Mouse (Mus musculus): Measurements from ENCODE around the gene Ccer2. TPM values are rescaled to one million over a fixed set of nuclear protein-coding genes. Genes with fewer than 3 reads are reported as not detected.

Gene Ccer2
- total RNA-seq, 1 experiment: not detected

GRCm38 (mm10) chr7:28727649-28728340 lies 28.2 kb upstream of the Ccer2 start:
- in situ Hi-C loops (cut with MboI; ENCODE audit: low sequenced_read_pairs in 2 of 2, unreplicated experiment in 2 of 2): loop anchor here in 1 of 2 experiments (10.0 kb wide), 1 partner anchor 123 kb away; no protein-coding TSS in a partner anchor

GRCm38 (mm10) chr7:28732341-28733142 lies 23.4 kb upstream of the Ccer2 start:
- Histone ChIP-seq H3K9ac (ENCODE audit: insufficient read depth, low read depth, low read length, poor library complexity, severe bottlenecking) (peak overlapping the region; percentile 69), H3K4me1 (ENCODE audit: control insufficient read depth in 2 of 2, insufficient read depth in 2 of 2, low read length in 2 of 2, poor library complexity in 1 of 2) (peaks cover 0 to 13% of the 10 kb centered on the region in 2 experiments; a peak in 2 of 4 replicates), H3K36me3 (ENCODE audit: control insufficient read depth, insufficient read depth, low read length, poor library complexity, severe bottlenecking) (peaks cover 7% of the 10 kb centered on the region; the same call in 1 of the 2 replicates), H3K27ac (ENCODE audit: insufficient read depth, low read depth, low read length, poor library complexity, severe bottlenecking) (peak overlapping the region; percentile 66), H3K4me3 (ENCODE audit: insufficient read depth in 1 of 2, low read depth in 1 of 2, low read length in 2 of 2, poor library complexity in 1 of 2, severe bottlenecking in 1 of 2) (peak overlapping the region; percentile 66 to 73), H3K9me3 (ENCODE audit: control insufficient read depth, insufficient read depth, low read depth, low read length) (no peaks in the 10 kb centered on the region)
- in situ Hi-C loops (cut with MboI; ENCODE audit: low sequenced_read_pairs in 2 of 2, unreplicated experiment in 2 of 2): no loop called here
- DNase-seq (ENCODE audit: low read depth, low spot score): peak; percentile 98
- no peak for TF ChIP-seq ZNF384 (IDR thresholded peaks at IDR 0.05; ENCODE audit: low read depth, low read length)

More at GRCm38 (mm10) chr7:28727649-28728340, 28.2 kb upstream of the Ccer2 start:
- no peak overlapping the region for H3K4me3 ChIP-seq (ENCODE audit: insufficient read depth in 1 of 2, low read depth in 1 of 2, low read length in 2 of 2, poor library complexity in 1 of 2, severe bottlenecking in 1 of 2)
- H3K4me1 ChIP-seq (ENCODE audit: control insufficient read depth in 2 of 2, insufficient read depth in 2 of 2, low read length in 2 of 2, poor library complexity in 1 of 2): no peaks in the 10 kb centered on the region
- peaks cover 2% of the 10 kb centered on the region; the same call in 1 of the 2 replicates for H3K36me3 ChIP-seq (ENCODE audit: control insufficient read depth, insufficient read depth, low read length, poor library complexity, severe bottlenecking)
- DNase-seq (ENCODE audit: low read depth, low spot score): no peak
- TF ChIP-seq ZNF384 (IDR thresholded peaks at IDR 0.05; ENCODE audit: low read depth, low read length) (no peak), HCFC1 (IDR thresholded peaks at IDR 0.05; ENCODE audit: borderline replicate concordance, insufficient read depth, low read length) (no peak), MAFK (IDR thresholded peaks at IDR 0.05; ENCODE audit: insufficient read depth, low read depth, low read length) (no peak), CHD2 (IDR thresholded peaks at IDR 0.05; ENCODE audit: low read depth, low read length) (no peak), ZC3H11A (IDR thresholded peaks at IDR 0.05; ENCODE audit: borderline replicate concordance, low read depth, low read length) (no peak)
- H3K9me3 ChIP-seq (ENCODE audit: control insufficient read depth, insufficient read depth, low read depth, low read length): no peaks in the 10 kb centered on the region
- no peak overlapping the region for H3K9ac ChIP-seq (ENCODE audit: insufficient read depth, low read depth, low read length, poor library complexity, severe bottlenecking)
- H3K27ac ChIP-seq (ENCODE audit: insufficient read depth, low read depth, low read length, poor library complexity, severe bottlenecking): no peak overlapping the region

GRCm38 (mm10) chr7:28733211-28733610 lies 22.8 kb upstream of the Ccer2 start:
- Histone ChIP-seq H3K9ac (ENCODE audit: insufficient read depth, low read depth, low read length, poor library complexity, severe bottlenecking) (peak overlapping the region; percentile 58), H3K4me1 (ENCODE audit: control insufficient read depth in 2 of 2, insufficient read depth in 2 of 2, low read length in 2 of 2, poor library complexity in 1 of 2) (peaks cover 0 to 13% of the 10 kb centered on the region in 2 experiments; a peak in 2 of 4 replicates), H3K4me3 (ENCODE audit: insufficient read depth in 1 of 2, low read depth in 1 of 2, low read length in 2 of 2, poor library complexity in 1 of 2, severe bottlenecking in 1 of 2) (peak overlapping the region; percentile 48 to 73), H3K36me3 (ENCODE audit: control insufficient read depth, insufficient read depth, low read length, poor library complexity, severe bottlenecking) (peaks cover 10% of the 10 kb centered on the region), H3K27ac (ENCODE audit: insufficient read depth, low read depth, low read length, poor library complexity, severe bottlenecking) (peak overlapping the region; percentile 66), H3K9me3 (ENCODE audit: control insufficient read depth, insufficient read depth, low read depth, low read length) (no peaks in the 10 kb centered on the region)
- TF ChIP-seq ZC3H11A (IDR thresholded peaks at IDR 0.05; ENCODE audit: borderline replicate concordance, low read depth, low read length): no peak
- no peak for TF ChIP-seq MAFK (IDR thresholded peaks at IDR 0.05; ENCODE audit: insufficient read depth, low read depth, low read length)
- TF ChIP-seq HCFC1 (IDR thresholded peaks at IDR 0.05; ENCODE audit: borderline replicate concordance, insufficient read depth, low read length): no peak
- TF ChIP-seq ZNF384 (IDR thresholded peaks at IDR 0.05; ENCODE audit: low read depth, low read length): no peak
- no peak for TF ChIP-seq CHD2 (IDR thresholded peaks at IDR 0.05; ENCODE audit: low read depth, low read length)
- no peak for DNase-seq (ENCODE audit: low read depth, low spot score)
- in situ Hi-C loops (cut with MboI; ENCODE audit: low sequenced_read_pairs in 2 of 2, unreplicated experiment in 2 of 2): no loop called here

GRCm38 (mm10) chr7:28735701-28736100 lies 20.3 kb upstream of the Ccer2 start:
- Histone ChIP-seq H3K9me3 (ENCODE audit: control insufficient read depth, insufficient read depth, low read depth, low read length) (no peaks in the 10 kb centered on the region), H3K9ac (ENCODE audit: insufficient read depth, low read depth, low read length, poor library complexity, severe bottlenecking) (peak overlapping the region; percentile 55; the same call in 1 of the 2 replicates), H3K4me1 (ENCODE audit: control insufficient read depth in 2 of 2, insufficient read depth in 2 of 2, low read length in 2 of 2, poor library complexity in 1 of 2) (peaks cover 2 to 16% of the 10 kb centered on the region in 2 experiments; a peak in 2 of 4 replicates), H3K4me3 (ENCODE audit: insufficient read depth in 1 of 2, low read depth in 1 of 2, low read length in 2 of 2, poor library complexity in 1 of 2, severe bottlenecking in 1 of 2) (peak overlapping the region; percentile 45 to 61), H3K27ac (ENCODE audit: insufficient read depth, low read depth, low read length, poor library complexity, severe bottlenecking) (peak overlapping the region; percentile 71), H3K36me3 (ENCODE audit: control insufficient read depth, insufficient read depth, low read length, poor library complexity, severe bottlenecking) (peaks cover 12% of the 10 kb centered on the region)
- in situ Hi-C loops (cut with MboI; ENCODE audit: low sequenced_read_pairs in 2 of 2, unreplicated experiment in 2 of 2): no loop called here
- no peak for TF ChIP-seq HCFC1 (IDR thresholded peaks at IDR 0.05; ENCODE audit: borderline replicate concordance, insufficient read depth, low read length)
- TF ChIP-seq CHD2 (IDR thresholded peaks at IDR 0.05; ENCODE audit: low read depth, low read length): no peak
- TF ChIP-seq MAFK (IDR thresholded peaks at IDR 0.05; ENCODE audit: insufficient read depth, low read depth, low read length): no peak
- TF ChIP-seq ZC3H11A (IDR thresholded peaks at IDR 0.05; ENCODE audit: borderline replicate concordance, low read depth, low read length): no peak
- TF ChIP-seq ZNF384 (IDR thresholded peaks at IDR 0.05; ENCODE audit: low read depth, low read length): no peak
- DNase-seq (ENCODE audit: low read depth, low spot score): peak; percentile 89
